Mouse (Mus musculus) limb, embryonic 14.5 days (tissue): ENCODE results near the gene Slc11a1. TPM values are rescaled to one million over a fixed set of nuclear protein-coding genes. Genes with fewer than 3 reads are reported as not detected.

Source experiments
- ATAC-seq: fragments of 200-750 bp; cut with Nextera tagmentation; 2 replicates; pipeline ENCODE4 v1.8.0; 2017; ENCODE audit warnings: low read depth, moderate number of reproducible peaks, moderate TSS enrichment; ENCODE audit not compliant: low FRiP score
- DNase-seq: peaks from one replicate; pipeline ENCODE4 v3.0.0-alpha.2; 2015; ENCODE audit warnings: low spot score
- H3K27ac ChIP-seq: fragments of 300-500 bp; sonication (generic); replicated peaks from 2 replicates; pipeline ENCODE4 v1.5.1; 2014; ENCODE audit warnings: low read depth, mild to moderate bottlenecking, low read length, moderate library complexity, mixed read lengths
- H3K27me3 ChIP-seq: fragments of 300-500 bp; sonication (generic); 2 replicates; pipeline ENCODE4 v1.6.1; 2014; ENCODE audit warnings: low read length, mixed read lengths; ENCODE audit not compliant: control insufficient read depth, insufficient read depth
- H3K36me3 ChIP-seq: fragments of 300-500 bp; sonication (generic); 2 replicates; pipeline ENCODE4 v1.6.1; 2014; ENCODE audit warnings: mild to moderate bottlenecking, low read length, moderate library complexity, mixed read lengths; ENCODE audit not compliant: control insufficient read depth, insufficient read depth
- H3K4me1 ChIP-seq: fragments of 300-500 bp; sonication (generic); 2 replicates; pipeline ENCODE4 v1.6.1; 2014; ENCODE audit warnings: antibody characterized with exemption, low read length, mixed read lengths; ENCODE audit not compliant: control insufficient read depth, insufficient read depth
- H3K4me2 ChIP-seq: fragments of 300-500 bp; sonication (generic); replicated peaks from 2 replicates; pipeline ENCODE4 v1.6.1; 2014; ENCODE audit warnings: low read depth, mild to moderate bottlenecking, low read length, moderate library complexity; ENCODE audit not compliant: severe bottlenecking
- H3K4me3 ChIP-seq: fragments of 300-500 bp; sonication (generic); replicated peaks from 2 replicates; pipeline ENCODE4 v1.5.1; 2014; ENCODE audit warnings: low read length
- H3K9ac ChIP-seq: fragments of 300-500 bp; sonication (generic); 2 replicates; pipeline ENCODE4 v1.6.1; 2014; ENCODE audit warnings: mild to moderate bottlenecking, low read depth, low read length, moderate library complexity; ENCODE audit not compliant: severe bottlenecking
- H3K9me3 ChIP-seq: fragments of 300-500 bp; sonication (generic); 2 replicates; pipeline ENCODE4 v1.6.1; 2016; ENCODE audit warnings: low read length; ENCODE audit not compliant: control insufficient read depth
- POLR2A ChIP-seq: fragments of 200-500 bp; IDR thresholded peaks from 2 replicates; pipeline ENCODE4 v1.8.0; 2012; ENCODE audit warnings: inconsistent platforms, mild to moderate bottlenecking, moderate library complexity, borderline replicate concordance; ENCODE audit not compliant: insufficient read depth, insufficient read length; ENCODE audit errors: extremely low read depth
- WGBS: fragments of 180-500 bp; shearing (Covaris S2); extraction: QIAGEN DNeasy Blood & Tissue Kit; methylation state at CpG from one replicate; pipeline ENCODE4 v1.1.7; 2014; 5-methylcytosine and 5-hydroxymethylcytosine counted together
- polyA plus RNA-seq, 2 experiments: library from polyadenylated mRNA; depleted of rRNA in 1 of 2; stranded (reverse) in 1 of 2; unstranded in 1 of 2; fragments of >200 nt; fragmentation: Nextera tagmentation in 1 of 2; extraction: Ambion mirVana in 1 of 2; gene quantifications; 2 replicates each; pipeline versions ENCODE4 v1.2.1 to v1.2.3; 2012 to 2014

Gene Slc11a1
- polyA plus RNA-seq, 2 experiments: 3.2 to 8.0 TPM

- ATAC-seq (no peak), DNase-seq (no peak)
- no peak for TF ChIP-seq POLR2A
- Histone ChIP-seq H3K9ac (no peak overlapping the region), H3K36me3 (0 out of 2 replicates have a peak, but pooled peaks cover 4% of the 10 kb centered on the region), H3K27ac (no peak overlapping the region), H3K27me3 (no peaks in the 10 kb centered on the region), H3K4me2 (no peak overlapping the region), H3K9me3 (no peaks in the 10 kb centered on the region), H3K4me3 (no peak overlapping the region), H3K4me1 (no peaks in the 10 kb centered on the region)
- 100% methylated on average over 1 of the region's 1 CpGs for WGBS
Observed at GRCm38 (mm10) chr1:74342308-74342707, 32.7 kb upstream of the Slc11a1 start.

GRCm38 (mm10) chr1:74343161-74343560 lies 31.8 kb upstream of the Slc11a1 start:
- Histone ChIP-seq H3K9me3 (no peaks in the 10 kb centered on the region), H3K4me1 (no peaks in the 10 kb centered on the region), H3K27ac (no peak overlapping the region), H3K4me2 (no peak overlapping the region), H3K27me3 (no peaks in the 10 kb centered on the region), H3K36me3 (peaks cover 10% of the 10 kb centered on the region; the same call in 1 of the 2 replicates), H3K4me3 (no peak overlapping the region), H3K9ac (no peak overlapping the region)
- ATAC-seq (no peak), DNase-seq (no peak)
- TF ChIP-seq POLR2A: no peak
- 58% methylated on average over 5 of the region's 5 CpGs for WGBS

GRCm38 (mm10) chr1:74344163-74344916 lies 30.7 kb upstream of the Slc11a1 start:
- no peak overlapping the region for H3K4me3 ChIP-seq
- ATAC-seq (no peak), DNase-seq (no peak)
- H3K9ac ChIP-seq: no peak overlapping the region
- H3K4me2 ChIP-seq: no peak overlapping the region
- H3K27me3 ChIP-seq: no peaks in the 10 kb centered on the region
- H3K4me1 ChIP-seq: no peaks in the 10 kb centered on the region
- no peaks in the 10 kb centered on the region for H3K9me3 ChIP-seq
- H3K36me3 ChIP-seq: peaks cover 18% of the 10 kb centered on the region; the same call in 1 of the 2 replicates
- H3K27ac ChIP-seq: no peak overlapping the region
- WGBS: 75% methylated on average over 11 of the region's 11 CpGs
- TF ChIP-seq POLR2A: no peak

GRCm38 (mm10) chr1:74351185-74351769 lies 23.7 kb upstream of the Slc11a1 start:
- no peak for TF ChIP-seq POLR2A
- no peak for ATAC-seq

GRCm38 (mm10) chr1:74352532-74353096 lies 22.4 kb upstream of the Slc11a1 start:
- H3K27ac ChIP-seq: no peak overlapping the region
- DNase-seq (no peak), ATAC-seq (no peak)
- no peaks in the 10 kb centered on the region for H3K9me3 ChIP-seq
- H3K4me1 ChIP-seq: no peaks in the 10 kb centered on the region
- H3K36me3 ChIP-seq: peaks cover 41% of the 10 kb centered on the region
- no peaks in the 10 kb centered on the region for H3K27me3 ChIP-seq
- WGBS: 70% methylated on average over 5 of the region's 5 CpGs
- TF ChIP-seq POLR2A: no peak
- H3K4me3 ChIP-seq: no peak overlapping the region
- no peak overlapping the region for H3K9ac ChIP-seq
- no peak overlapping the region for H3K4me2 ChIP-seq

More at GRCm38 (mm10) chr1:74351185-74351769, 23.7 kb upstream of the Slc11a1 start:
- Histone ChIP-seq H3K27me3 (no peaks in the 10 kb centered on the region), H3K9me3 (no peaks in the 10 kb centered on the region), H3K4me1 (no peaks in the 10 kb centered on the region), H3K4me3 (no peak overlapping the region), H3K4me2 (no peak overlapping the region), H3K36me3 (peaks cover 45% of the 10 kb centered on the region), H3K27ac (no peak overlapping the region), H3K9ac (no peak overlapping the region)
- WGBS: 91% methylated on average over 13 of the region's 13 CpGs
- DNase-seq: no peak
